Mouse (Mus musculus) spleen, adult 2 months (tissue): ENCODE data around the gene Phf2.

ENCODE experiments used
- CTCF ChIP-seq: fragments of 200-500 bp; IDR thresholded peaks from 2 replicates; pipeline ENCODE4 v1.5.1; 2011; ENCODE audit warnings: mild to moderate bottlenecking, inconsistent platforms; ENCODE audit not compliant: insufficient read depth, insufficient read length, insufficient replicate concordance; ENCODE audit errors: extremely low read depth
- POLR2A ChIP-seq: fragments of 200-500 bp; IDR thresholded peaks from 2 replicates; pipeline ENCODE4 v1.6.1; 2011; ENCODE audit warnings: low read depth, low read length, inconsistent platforms

- TF ChIP-seq POLR2A: no peak
- TF ChIP-seq CTCF: no peak
These were observed 59.9 kb downstream of the Phf2 start for GRCm38 (mm10) chr13:48810991-48811390.
